Mouse (Mus musculus) forebrain, embryonic 12.5 days (tissue): Measurements from ENCODE around the gene Sclt1. TPM values are rescaled to one million over a fixed set of nuclear protein-coding genes. Genes with fewer than 3 reads are reported as not detected.

Experiments
- ATAC-seq: fragments of 200-750 bp; cut with Nextera tagmentation; 2 replicates; pipeline ENCODE4 v1.8.0; 2017; ENCODE audit warnings: moderate TSS enrichment; ENCODE audit not compliant: low FRiP score
- H3K27ac ChIP-seq: fragments of 300-500 bp; sonication (generic); 2 replicates; pipeline ENCODE4 v1.5.1; 2016; ENCODE audit warnings: mild to moderate bottlenecking
- H3K27me3 ChIP-seq: fragments of 300-500 bp; sonication (generic); 2 replicates; pipeline ENCODE4 v1.6.1; 2016; ENCODE audit warnings: mild to moderate bottlenecking
- H3K36me3 ChIP-seq: fragments of 300-500 bp; sonication (generic); replicated peaks from 2 replicates; pipeline ENCODE4 v1.6.1; 2016; ENCODE audit warnings: mild to moderate bottlenecking
- H3K4me1 ChIP-seq: fragments of 300-500 bp; sonication (generic); 2 replicates; pipeline ENCODE4 v1.6.1; 2016
- H3K4me2 ChIP-seq: fragments of 300-500 bp; sonication (generic); 2 replicates; pipeline ENCODE4 v1.6.1; 2016; ENCODE audit warnings: mild to moderate bottlenecking, moderate library complexity
- H3K4me3 ChIP-seq: fragments of 300-500 bp; sonication (generic); replicated peaks from 2 replicates; pipeline ENCODE4 v1.5.1; 2016; ENCODE audit warnings: mild to moderate bottlenecking
- H3K9ac ChIP-seq: fragments of 300-500 bp; sonication (generic); 2 replicates; pipeline ENCODE4 v1.6.1; 2016; ENCODE audit warnings: mild to moderate bottlenecking
- H3K9me3 ChIP-seq: fragments of 300-500 bp; sonication (generic); 2 replicates; pipeline ENCODE4 v1.6.1; 2016
- WGBS: fragments of 180-500 bp; shearing (Covaris S2); methylation state at CpG from one replicate; pipeline ENCODE4 v1.1.7; 2016; 5-methylcytosine and 5-hydroxymethylcytosine counted together
- polyA plus RNA-seq: library from polyadenylated mRNA; unstranded; fragments of >200 nt; fragmentation: Nextera tagmentation; extraction: Ambion mirVana; gene quantifications from 2 replicates; pipeline ENCODE4 v1.2.1, GENCODE M21; 2016

Gene Sclt1
- polyA plus RNA-seq, 1 experiment from 2014 or later, result 31.7 TPM

DNA sequence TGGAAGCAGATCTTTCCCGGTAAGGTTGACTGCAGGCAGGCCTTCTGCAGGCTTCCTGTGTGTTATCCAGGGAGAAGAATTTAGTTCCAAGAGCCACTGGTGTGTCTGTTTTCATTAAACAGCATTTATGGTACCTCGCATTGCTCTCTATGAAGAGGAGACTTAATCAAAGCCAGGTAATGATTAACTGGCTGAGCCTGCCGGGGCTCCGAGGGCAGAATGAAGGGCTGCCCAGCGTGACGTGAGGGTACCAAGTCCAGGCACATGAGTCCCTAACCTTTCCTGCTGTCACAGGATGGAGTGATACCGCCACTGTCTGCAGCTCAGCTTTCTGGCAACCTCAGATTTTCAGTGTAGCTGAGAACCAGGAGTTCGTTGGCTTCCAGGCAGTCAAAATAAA lies 160.9 kb downstream of the Sclt1 start:
- WGBS, result 64% methylated on average over 8 of the region's 8 CpGs
- ATAC-seq, result no peak
- Histone ChIP-seq H3K36me3 (no peaks in the 10 kb centered on the region), H3K4me1 (peaks cover 43% of the 10 kb centered on the region), H3K9me3 (no peaks in the 10 kb centered on the region), H3K4me2 (no peak overlapping the region), H3K27me3 (0 out of 2 replicates have a peak, but pooled peaks cover 5% of the 10 kb centered on the region), H3K27ac (peak overlapping the region; percentile 42; the same call in 1 of the 2 replicates), H3K4me3 (no peak overlapping the region), H3K9ac (no peak overlapping the region)

DNA sequence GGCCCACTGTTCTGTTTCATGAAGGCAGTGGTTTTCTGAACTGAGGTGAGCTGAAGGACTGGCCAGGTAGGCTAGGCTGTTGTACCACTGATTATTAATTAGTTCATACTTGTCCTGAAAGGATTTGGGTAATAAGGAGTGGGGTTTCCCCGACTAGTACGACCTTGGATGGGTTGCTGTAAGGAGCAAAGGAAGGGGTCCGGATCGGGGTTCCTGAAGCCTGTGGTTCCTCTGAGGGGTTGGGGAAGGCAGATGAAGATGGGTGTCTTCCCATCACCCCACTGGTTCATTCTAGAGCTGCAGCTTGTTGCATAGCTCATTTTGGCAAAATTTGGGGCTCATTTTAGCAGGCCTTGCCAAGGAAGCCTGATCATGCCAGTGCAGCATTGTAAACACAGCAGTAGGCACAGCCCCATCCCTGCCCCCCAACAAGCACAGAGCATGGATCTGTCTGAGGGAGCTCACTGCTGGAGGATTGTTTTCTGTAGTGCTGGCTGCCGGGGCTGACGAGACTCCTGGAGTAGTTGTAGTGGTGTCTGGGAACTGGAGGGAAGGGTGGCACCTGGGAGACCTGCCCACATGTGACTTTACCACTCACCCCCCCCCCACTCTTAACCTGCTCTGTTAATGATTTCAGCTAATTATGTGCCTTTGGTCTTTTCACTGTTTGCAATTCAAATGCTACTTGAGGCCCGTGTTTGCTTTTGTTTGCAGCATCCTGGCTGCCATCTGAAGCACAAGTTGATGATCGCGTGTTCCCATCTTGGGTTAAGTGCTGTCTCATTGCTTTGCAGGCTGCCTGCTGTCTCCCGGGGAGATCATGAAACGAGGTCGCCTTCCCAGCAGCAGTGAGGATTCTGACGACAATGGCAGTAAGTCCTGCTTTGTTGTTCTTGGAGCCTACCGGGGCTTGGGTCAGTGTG lies 161.7 kb downstream of the Sclt1 start:
- Histone ChIP-seq H3K9me3 (no peaks in the 10 kb centered on the region), H3K9ac (0 out of 2 replicates have a peak overlapping the region, but pooled peaks have one; percentile 7), H3K36me3 (no peaks in the 10 kb centered on the region), H3K4me2 (peak overlapping the region; percentile 17; the same call in 1 of the 2 replicates), H3K27ac (peak overlapping the region; percentile 42; the same call in 1 of the 2 replicates), H3K4me1 (peaks cover 43% of the 10 kb centered on the region), H3K4me3 (no peak overlapping the region), H3K27me3 (0 out of 2 replicates have a peak, but pooled peaks cover 5% of the 10 kb centered on the region)
- peak; percentile 57 for ATAC-seq
- 29% methylated on average over 14 of the region's 14 CpGs for WGBS

DNA sequence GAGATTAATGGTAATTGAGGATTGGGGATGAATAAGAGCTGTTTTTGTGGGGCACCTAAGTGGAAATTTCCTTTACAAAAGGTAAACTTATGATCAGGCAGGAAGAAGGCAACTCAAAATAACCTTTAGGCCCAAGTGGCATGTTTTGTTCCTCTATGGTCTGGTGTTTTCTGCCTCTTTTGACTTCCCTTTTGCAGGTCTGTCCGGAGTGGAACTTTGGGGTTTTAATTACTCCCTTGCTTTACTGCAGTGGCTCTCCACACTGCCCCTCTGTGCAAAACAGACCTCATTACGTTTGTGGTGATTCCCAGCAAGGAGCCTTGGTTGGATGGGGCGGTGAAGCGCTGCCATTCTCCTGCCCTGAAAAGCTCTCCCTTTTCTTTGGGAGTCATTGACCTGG lies 162.4 kb downstream of the Sclt1 start:
- Histone ChIP-seq H3K4me2 (no peak overlapping the region), H3K9me3 (no peaks in the 10 kb centered on the region), H3K4me1 (peaks cover 49% of the 10 kb centered on the region), H3K27me3 (0 out of 2 replicates have a peak, but pooled peaks cover 5% of the 10 kb centered on the region), H3K27ac (no peak overlapping the region), H3K36me3 (no peaks in the 10 kb centered on the region), H3K4me3 (no peak overlapping the region), H3K9ac (no peak overlapping the region)
- 8% methylated on average over 4 of the region's 4 CpGs for WGBS
- no peak for ATAC-seq

DNA sequence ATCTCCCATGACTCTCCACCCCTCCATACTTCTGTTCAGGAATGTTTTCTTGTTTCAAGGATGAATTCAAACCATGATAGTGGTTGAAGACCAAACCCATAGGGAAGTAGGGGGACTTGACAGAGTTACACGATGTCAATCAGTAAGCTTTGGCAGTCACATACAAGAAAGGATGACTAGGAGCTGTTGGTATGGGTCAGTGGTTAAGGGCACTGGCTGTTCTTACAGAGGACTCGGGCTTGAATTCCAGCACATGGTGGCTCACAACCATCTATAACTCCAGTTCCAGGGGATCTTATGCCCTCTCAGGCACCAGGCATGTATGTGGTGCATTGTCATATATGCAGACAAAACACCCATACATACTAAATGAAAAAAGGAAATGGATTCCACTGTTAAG lies 165.1 kb downstream of the Sclt1 start:
- Histone ChIP-seq H3K36me3 (no peaks in the 10 kb centered on the region), H3K4me2 (no peak overlapping the region), H3K9me3 (no peaks in the 10 kb centered on the region), H3K9ac (no peak overlapping the region), H3K4me3 (no peak overlapping the region), H3K27ac (no peak overlapping the region), H3K4me1 (peaks cover 51% of the 10 kb centered on the region), H3K27me3 (0 out of 2 replicates have a peak, but pooled peaks cover 5% of the 10 kb centered on the region)
- WGBS, result 74% methylated on average over 2 of the region's 2 CpGs
- ATAC-seq, result no peak

Other genes with a start within 250 kb of the Sclt1 start
- 20.9 and 21.9 TPM in 2 replicates for gene Jade1, start 186.8 kb downstream of the Sclt1 start, polyA plus RNA-seq
- gene D3Ertd751e, start 97 bp upstream of the Sclt1 start, polyA plus RNA-seq, result 20.2 and 20.3 TPM in 2 replicates